Mouse (Mus musculus) myocyte (in vitro differentiated cells): ENCODE data around the gene Fam102a.

Experiments used
- E2F4 ChIP-seq: IDR thresholded peaks from one replicate; pipeline ENCODE4 v1.6.1; 2011; ENCODE audit warnings: mild to moderate bottlenecking, control low read depth, moderate library complexity; ENCODE audit not compliant: insufficient read depth
- POLR2A ChIP-seq: IDR thresholded peaks from one replicate; pipeline ENCODE4 v1.6.1; 2011; ENCODE audit warnings: low read depth, mild to moderate bottlenecking, control low read depth, moderate library complexity; ENCODE audit not compliant: insufficient read length
- POLR2AphosphoS2 ChIP-seq: IDR thresholded peaks from one replicate; pipeline ENCODE4 v1.6.1; 2011; ENCODE audit warnings: low read depth, control low read depth; ENCODE audit not compliant: insufficient read length
- REST ChIP-seq: IDR thresholded peaks from one replicate; pipeline ENCODE4 v1.6.1; 2011; ENCODE audit warnings: mild to moderate bottlenecking, control low read depth, moderate library complexity; ENCODE audit not compliant: insufficient read depth, insufficient read length
- TCF12 ChIP-seq: IDR thresholded peaks from one replicate; pipeline ENCODE4 v1.6.1; 2011; ENCODE audit warnings: mild to moderate bottlenecking, control low read depth; ENCODE audit not compliant: poor library complexity, insufficient read depth, severe bottlenecking

DNA sequence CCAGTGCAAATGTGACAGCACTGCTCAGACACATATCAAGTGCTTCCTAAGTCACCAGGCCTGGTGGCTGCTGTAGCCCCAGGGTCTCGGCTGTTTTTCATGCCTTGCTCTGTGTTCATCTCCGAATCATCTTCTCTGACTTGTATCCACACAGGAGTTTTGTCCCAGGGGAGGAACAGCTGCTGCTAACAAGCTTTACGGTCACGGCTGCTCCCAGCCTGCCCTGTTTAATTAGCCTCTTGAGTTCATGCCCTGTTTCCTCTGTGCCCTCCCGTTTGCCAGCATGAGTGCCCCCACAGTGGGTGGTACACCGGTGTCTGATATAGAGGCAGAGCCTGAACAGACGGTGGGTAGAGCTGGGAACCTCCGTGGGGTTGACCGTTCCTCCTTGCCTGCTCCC is 82.9 kb downstream of the Fam102a start:
- TF ChIP-seq POLR2A (no peak), REST (no peak), E2F4 (no peak), TCF12 (no peak), POLR2AphosphoS2 (no peak)
